Mouse (Mus musculus): Measurements from ENCODE around the gene Parn. TPM values are rescaled to one million over a fixed set of nuclear protein-coding genes. Genes with fewer than 3 reads are reported as not detected.
"Not testable (repeated sequence)": the region's sequence is repeated elsewhere in the genome, so short reads cannot be mapped to it uniquely, and the experiment has no call there.

The Parn gene
- total RNA-seq, 2 experiments from 2014 or later = 6.8 to 7.4 TPM

GRCm38 (mm10) chr16:13638198-13638597, 29.8 kb downstream of the Parn start:
- DNase-seq (ENCODE audit: low spot score) = not testable (repeated sequence)

- DNase-seq (ENCODE audit: low spot score) = peak; percentile 36
Observed at GRCm38 (mm10) chr16:13628345-13628744, 39.6 kb downstream of the Parn start.

DNA sequence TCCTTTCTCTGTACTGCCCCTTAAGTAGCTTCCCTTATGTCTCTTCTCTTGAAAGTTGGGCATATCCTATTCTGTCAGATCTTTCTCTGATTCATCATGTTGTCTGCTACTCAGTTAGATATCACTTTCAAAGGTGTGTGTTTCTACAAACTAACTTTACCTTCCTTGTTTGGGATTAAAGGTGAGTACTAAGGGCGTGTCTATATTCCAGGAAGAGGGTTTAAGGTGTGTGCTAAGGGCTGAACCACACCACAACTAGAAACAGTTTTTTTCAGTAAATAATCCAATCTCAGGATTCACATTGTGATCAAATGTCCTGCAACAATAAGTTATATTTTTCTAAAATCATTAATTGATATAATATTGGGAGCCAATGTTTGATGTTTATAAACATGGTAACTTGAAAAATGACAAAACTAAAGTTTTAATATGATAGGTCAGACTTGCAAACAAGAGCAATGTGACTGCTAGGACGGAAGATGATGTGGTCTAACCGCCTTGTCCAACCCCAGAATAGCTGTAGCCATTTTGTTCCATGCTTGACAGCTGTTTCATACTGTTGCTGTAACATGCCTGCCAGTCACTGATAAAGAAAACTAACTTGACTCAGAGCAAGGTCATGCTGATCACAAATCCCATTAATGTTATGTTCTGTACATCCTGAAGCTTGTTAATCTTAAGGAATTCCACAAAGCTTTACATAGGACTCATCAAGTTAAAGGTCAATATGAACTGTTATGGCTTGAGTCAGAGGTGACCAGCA, 46.0 kb downstream of the Parn start:
- no peak for DNase-seq (ENCODE audit: low spot score)

DNA sequence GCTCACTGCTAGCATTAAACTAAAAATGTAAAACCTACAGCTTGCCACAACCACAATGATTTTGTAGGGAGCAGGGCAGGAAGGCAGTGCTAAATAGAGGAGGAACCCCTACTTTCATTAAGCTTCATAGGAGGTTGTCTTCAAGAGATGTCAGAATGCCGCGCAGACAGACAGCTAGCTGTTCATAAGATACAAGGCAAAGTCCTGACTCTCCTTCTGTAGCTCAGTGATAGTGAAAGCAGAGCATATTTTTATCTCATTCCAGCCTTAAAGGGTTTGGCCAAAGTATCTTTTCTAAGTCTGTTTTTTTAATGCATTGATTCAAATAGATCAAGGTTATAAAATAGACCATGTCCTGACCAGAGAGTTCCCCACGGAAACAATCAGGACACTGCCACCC, 47.8 kb downstream of the Parn start:
- DNase-seq (ENCODE audit: low spot score) = no peak

- no peak for DNase-seq (ENCODE audit: low spot score)
Observed at GRCm38 (mm10) chr16:13615276-13615675, 52.7 kb downstream of the Parn start.

DNA sequence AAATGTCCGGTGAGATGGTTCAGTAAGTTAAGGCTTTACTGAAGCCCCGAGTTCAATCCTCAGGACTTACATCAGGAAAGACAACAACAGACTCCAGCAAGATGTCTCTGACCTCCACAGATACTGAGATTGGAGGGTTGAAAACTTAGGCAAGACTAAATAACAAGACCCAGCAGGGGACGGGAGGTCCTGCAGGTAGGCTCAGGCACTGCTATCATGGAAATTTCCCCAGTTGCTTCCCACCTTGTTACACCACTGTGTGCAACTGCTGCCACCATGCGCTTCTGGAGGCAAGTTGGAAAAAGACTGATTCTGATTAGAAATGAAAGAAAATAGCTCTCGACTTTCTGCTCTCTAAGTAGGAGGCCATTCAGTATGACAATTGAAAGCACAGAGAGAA, 55.4 kb downstream of the Parn start:
- DNase-seq (ENCODE audit: low spot score) = no peak

DNA sequence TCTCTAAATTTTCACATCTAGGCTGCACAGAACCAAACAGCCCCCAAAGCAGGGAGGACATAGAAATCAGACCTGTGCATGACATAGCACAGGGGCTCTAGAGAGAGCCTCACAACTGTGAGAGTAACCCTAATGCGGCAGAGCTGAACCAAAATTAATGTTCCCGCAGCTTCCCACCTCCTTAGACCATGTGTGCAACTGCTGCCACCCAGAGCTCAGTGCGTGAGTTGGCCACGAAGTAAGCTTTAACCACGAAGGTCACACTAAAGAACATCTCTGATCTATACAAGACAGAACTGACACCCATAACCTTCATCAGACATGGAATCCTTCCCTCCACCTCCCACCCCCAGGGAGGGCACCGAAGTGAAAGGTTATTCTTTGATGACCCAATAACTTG, 55.9 kb downstream of the Parn start:
- DNase-seq (ENCODE audit: low spot score) = peak; percentile 17

DNA sequence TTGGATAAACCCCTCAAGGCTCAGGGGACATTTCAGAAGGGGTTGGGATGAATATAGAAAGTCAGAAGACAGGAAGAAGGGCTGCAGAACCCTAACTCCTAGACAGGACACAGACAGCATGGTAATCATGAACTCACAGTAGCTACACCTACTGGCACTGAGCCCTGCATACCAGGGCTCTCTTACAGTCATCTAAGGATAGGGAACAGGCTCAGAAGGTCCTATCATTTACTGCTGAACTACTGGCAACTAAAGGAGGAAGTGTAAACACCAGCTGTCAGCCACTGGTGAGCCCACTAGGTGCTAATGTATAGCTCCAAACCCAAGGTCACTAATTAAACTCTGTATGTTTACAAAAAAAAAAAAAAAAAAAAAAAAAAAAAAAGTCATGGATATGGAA, 56.6 kb downstream of the Parn start:
- peak; percentile 61 for DNase-seq (ENCODE audit: low spot score)

DNA sequence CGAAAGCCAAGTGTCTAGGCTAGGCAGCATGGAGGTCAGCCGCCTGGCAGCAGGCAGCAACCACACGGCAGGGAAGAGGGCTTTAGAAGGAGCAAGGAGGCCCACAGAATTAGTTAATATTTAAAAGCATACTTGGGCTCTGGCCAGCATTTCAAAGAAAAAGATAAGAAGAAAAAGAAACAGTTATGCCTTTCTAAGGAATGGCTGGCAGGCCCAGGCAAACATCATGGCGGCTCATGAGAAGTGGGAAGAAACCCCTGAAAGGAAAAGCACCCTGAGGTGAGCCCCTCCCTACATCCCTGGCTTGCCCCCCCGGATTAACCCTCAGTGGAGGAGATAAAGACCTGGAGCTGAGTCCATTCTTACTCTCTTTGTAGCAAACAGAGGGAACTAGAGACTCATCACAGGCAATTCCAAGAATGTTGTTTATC, 57.0 kb downstream of the Parn start:
- no peak for DNase-seq (ENCODE audit: low spot score)

DNA sequence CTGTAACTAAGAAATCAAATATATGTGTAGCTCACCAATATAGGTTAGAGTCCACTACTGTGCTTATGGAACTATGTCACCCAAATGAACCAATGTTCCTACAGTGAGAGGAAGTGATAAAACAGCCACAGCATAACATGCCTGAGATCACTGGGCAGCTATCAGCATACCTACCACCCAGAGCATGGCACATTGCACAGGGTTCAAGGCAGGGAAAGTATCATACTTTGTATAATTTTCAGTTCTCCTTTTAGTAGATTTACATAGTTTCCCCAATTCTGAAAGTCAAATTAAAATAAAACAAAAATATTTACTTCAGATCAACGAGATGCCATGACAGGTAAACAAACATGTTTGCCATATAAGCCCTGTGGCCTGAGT, 59.3 kb downstream of the Parn start:
- DNase-seq (ENCODE audit: low spot score) = no peak

DNA sequence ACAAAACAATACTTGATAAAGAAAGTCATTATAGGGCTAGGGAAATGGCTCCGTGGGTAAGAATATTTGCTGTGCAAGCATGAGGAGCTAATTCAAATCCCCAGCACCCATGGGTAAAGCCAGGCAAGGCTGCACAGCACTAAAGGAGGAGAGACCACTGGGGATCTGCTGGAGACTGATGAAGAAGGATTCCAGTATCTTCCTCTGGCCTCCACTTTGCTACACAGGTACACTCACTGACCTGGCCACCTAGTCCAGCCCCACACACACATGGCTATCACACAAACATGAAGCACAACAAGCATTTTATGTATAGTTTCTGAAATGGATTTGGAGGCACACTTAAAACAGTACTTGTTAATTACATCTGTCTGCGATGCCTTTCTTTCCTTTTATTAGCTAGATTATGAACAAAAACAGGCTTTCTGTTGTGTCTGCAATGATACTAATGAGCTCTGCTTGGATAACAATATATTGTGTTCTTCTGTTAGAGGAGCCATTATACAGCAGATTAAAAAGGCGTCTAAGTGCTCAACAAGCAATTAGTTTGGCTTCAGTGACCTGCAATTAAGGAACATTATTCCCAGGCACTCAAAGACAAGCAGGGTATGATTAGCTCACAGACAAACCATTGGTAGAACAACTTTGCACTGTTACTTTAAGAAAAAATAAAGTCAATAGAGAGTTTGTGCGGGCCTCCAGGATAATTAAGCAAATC, 59.8 kb downstream of the Parn start:
- no peak for DNase-seq (ENCODE audit: low spot score)

GRCm38 (mm10) chr16:13602779-13603178, 65.2 kb downstream of the Parn start:
- no peak for DNase-seq (ENCODE audit: low spot score)

DNA sequence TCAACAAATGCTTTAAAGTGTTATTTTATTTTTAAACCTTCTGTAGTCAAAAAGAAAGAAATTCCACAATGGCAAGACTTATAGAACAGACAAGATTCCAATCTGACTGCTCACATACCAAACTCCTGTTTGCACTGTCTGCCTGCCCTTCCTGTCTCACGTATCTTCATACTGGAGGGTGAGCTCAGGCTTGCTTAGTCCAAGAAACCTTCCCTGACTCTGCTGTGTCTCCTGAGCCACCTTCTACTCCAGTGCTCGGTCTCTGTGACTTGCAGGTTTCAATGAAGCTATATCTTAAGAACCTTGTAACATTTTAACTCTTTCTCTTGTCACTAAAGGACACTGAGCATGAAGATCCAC, 78.9 kb downstream of the Parn start:
- no peak for DNase-seq (ENCODE audit: low spot score)

DNA sequence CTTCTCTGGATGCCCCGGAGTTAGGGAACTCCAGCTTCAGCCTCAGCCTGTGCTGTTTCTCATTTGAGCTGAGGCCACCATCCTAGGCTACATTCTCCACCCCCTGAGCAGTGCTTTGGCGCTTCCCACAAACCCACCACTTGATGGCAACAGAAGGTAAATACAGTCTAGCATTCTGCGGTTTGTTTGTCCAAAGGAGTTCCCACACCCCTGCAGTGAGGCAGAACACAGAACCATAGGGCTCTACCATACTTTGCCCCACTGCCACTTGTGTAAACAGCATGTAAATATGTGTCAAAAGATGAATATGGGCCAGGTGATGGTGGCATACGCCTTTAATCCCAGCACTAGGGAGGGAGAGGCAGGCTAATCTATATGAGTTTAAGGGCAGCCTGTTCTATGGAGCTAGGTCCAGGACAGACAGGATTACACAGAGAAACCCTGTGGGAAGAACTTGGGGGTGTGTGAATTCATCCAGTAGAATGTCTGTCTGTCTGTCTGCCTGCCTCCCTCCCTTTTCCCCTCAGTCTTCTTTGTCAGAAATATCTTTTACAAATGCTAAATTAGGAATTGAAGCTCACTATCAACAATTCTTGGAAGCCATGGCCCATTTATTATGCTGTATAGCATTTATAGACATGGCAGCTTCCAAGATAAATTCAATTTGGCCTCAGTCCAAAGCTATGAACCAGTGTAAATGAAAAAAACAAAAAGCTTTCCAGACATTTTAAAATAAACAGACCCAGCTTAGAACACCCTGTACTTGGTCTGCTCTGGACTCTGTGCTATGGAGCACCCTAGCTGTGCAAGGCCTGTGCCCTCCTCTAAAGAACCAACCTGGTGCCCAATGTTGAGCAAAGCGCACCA, 79.6 kb downstream of the Parn start:
- no peak for DNase-seq (ENCODE audit: low spot score)

- peak; percentile 56 for DNase-seq (ENCODE audit: low spot score)
Observed at GRCm38 (mm10) chr16:13585234-13585633, 82.7 kb downstream of the Parn start.

GRCm38 (mm10) chr16:13580784-13581183, 87.2 kb downstream of the Parn start:
- peak; percentile 27 for DNase-seq (ENCODE audit: low spot score)

DNA sequence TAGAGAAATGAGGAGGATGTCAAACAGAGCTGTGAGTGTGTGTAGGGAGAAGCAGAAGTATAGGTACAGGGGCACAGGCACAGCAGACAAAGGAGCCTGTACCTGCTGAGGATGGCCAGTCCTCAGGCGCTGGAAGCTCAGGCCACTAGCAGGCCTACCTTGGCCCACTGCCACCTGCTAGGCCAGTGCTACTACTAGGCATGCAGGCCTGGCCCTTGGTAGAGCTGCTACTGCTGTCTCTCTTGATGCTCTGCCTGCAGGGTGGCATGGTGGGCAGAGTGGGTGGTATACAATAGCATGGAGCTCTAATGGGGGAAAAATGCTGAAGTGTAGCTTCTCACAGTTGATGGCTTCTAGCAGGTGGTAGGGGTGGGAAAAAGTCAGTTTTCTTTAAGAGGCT, 88.0 kb downstream of the Parn start:
- DNase-seq (ENCODE audit: low spot score) = no peak

GRCm38 (mm10) chr16:13575306-13575705, 92.7 kb downstream of the Parn start:
- DNase-seq (ENCODE audit: low spot score) = no peak

DNA sequence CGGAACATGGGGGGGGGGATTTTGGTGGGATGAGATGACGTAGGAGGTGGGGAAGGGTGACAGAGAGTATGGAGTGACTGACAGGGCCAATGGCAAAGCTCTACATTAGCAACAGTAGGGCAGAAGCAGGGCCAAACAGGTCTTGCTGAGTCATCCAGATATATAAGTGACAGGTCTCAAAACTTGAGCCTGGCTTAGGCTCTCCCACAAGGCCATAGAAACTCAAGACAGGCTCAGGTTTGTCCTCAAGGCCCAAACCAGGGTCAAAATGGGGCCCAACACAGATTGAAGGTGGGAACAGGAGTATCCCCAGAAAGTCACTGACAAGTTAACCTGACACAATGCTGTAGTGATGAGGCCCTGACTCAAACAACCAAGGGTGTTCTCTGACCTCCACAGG, 99.7 kb downstream of the Parn start:
- DNase-seq (ENCODE audit: low spot score) = no peak

- DNase-seq (ENCODE audit: low spot score) = no peak
Observed at GRCm38 (mm10) chr16:13567614-13568013, 100.4 kb downstream of the Parn start.

- no peak for DNase-seq (ENCODE audit: low spot score)
Observed at GRCm38 (mm10) chr16:13566351-13566750, 101.6 kb downstream of the Parn start.

DNA sequence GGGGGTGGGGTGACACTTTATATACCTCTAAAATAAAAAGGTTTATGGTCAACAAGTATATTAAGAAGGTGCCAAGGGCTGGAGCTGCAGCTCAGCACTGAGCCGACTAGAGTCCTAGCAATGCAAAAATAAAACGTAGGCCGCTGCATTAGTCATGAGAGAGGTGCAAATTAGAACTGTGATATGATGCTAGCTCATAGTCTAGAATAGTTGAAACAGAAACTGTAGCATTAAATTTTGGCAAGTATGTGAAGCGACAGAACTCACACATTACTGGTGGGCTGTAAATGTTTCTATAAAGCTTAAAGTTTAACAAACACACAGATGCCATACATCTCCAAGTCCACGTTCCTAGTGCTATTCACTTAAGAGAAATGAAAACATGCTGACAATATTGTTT, 102.7 kb downstream of the Parn start:
- DNase-seq (ENCODE audit: low spot score) = no peak
